Mouse (Mus musculus): Measurements from ENCODE around the gene Tspoap1. TPM values are rescaled to one million over a fixed set of nuclear protein-coding genes. Genes with fewer than 3 reads are reported as not detected.

Tspoap1 gene
- 4.3 to 7.3 TPM (median 5.4 TPM) in 3 replicates for total RNA-seq (2017)

- no peak for ATAC-seq (replicated peaks; ENCODE audit: insufficient number of reproducible peaks, low FRiP score, low TSS enrichment, poor library complexity, severe bottlenecking)
Measured at GRCm38 (mm10) chr11:87760301-87761081, at the start of gene Tspoap1. TSS of gene Tspoap1 (plus strand) at chr11:87760541.

GRCm38 (mm10) chr11:87712188-87712587, 48.2 kb upstream of the Tspoap1 start:
- no peak for ATAC-seq (replicated peaks; ENCODE audit: insufficient number of reproducible peaks, low FRiP score, low TSS enrichment, poor library complexity, severe bottlenecking)

- ATAC-seq (replicated peaks; ENCODE audit: insufficient number of reproducible peaks, low FRiP score, low TSS enrichment, poor library complexity, severe bottlenecking), result no peak
Measured at GRCm38 (mm10) chr11:87715999-87716398, 44.3 kb upstream of the Tspoap1 start.

GRCm38 (mm10) chr11:87719526-87719925, 40.8 kb upstream of the Tspoap1 start:
- no peak for ATAC-seq (replicated peaks; ENCODE audit: insufficient number of reproducible peaks, low FRiP score, low TSS enrichment, poor library complexity, severe bottlenecking)

GRCm38 (mm10) chr11:87720324-87720723, 40.0 kb upstream of the Tspoap1 start:
- no peak for ATAC-seq (replicated peaks; ENCODE audit: insufficient number of reproducible peaks, low FRiP score, low TSS enrichment, poor library complexity, severe bottlenecking)

- ATAC-seq (replicated peaks; ENCODE audit: insufficient number of reproducible peaks, low FRiP score, low TSS enrichment, poor library complexity, severe bottlenecking), result no peak
Measured at GRCm38 (mm10) chr11:87720839-87721238, 39.5 kb upstream of the Tspoap1 start.

GRCm38 (mm10) chr11:87722168-87722567, 38.2 kb upstream of the Tspoap1 start:
- no peak for ATAC-seq (replicated peaks; ENCODE audit: insufficient number of reproducible peaks, low FRiP score, low TSS enrichment, poor library complexity, severe bottlenecking)

- ATAC-seq (replicated peaks; ENCODE audit: insufficient number of reproducible peaks, low FRiP score, low TSS enrichment, poor library complexity, severe bottlenecking), result no peak
Measured at GRCm38 (mm10) chr11:87722891-87723290, 37.5 kb upstream of the Tspoap1 start.

GRCm38 (mm10) chr11:87725515-87725914, 34.8 kb upstream of the Tspoap1 start:
- no peak for ATAC-seq (replicated peaks; ENCODE audit: insufficient number of reproducible peaks, low FRiP score, low TSS enrichment, poor library complexity, severe bottlenecking)

- no peak for ATAC-seq (replicated peaks; ENCODE audit: insufficient number of reproducible peaks, low FRiP score, low TSS enrichment, poor library complexity, severe bottlenecking)
Measured at GRCm38 (mm10) chr11:87725964-87726562, 34.3 kb upstream of the Tspoap1 start.

- no peak for ATAC-seq (replicated peaks; ENCODE audit: insufficient number of reproducible peaks, low FRiP score, low TSS enrichment, poor library complexity, severe bottlenecking)
Measured at GRCm38 (mm10) chr11:87727021-87727420, 33.3 kb upstream of the Tspoap1 start.

GRCm38 (mm10) chr11:87727471-87727870, 32.9 kb upstream of the Tspoap1 start:
- no peak for ATAC-seq (replicated peaks; ENCODE audit: insufficient number of reproducible peaks, low FRiP score, low TSS enrichment, poor library complexity, severe bottlenecking)

GRCm38 (mm10) chr11:87728850-87729592, 31.3 kb upstream of the Tspoap1 start:
- ATAC-seq (replicated peaks; ENCODE audit: insufficient number of reproducible peaks, low FRiP score, low TSS enrichment, poor library complexity, severe bottlenecking), result no peak

GRCm38 (mm10) chr11:87729593-87730185, 30.7 kb upstream of the Tspoap1 start:
- ATAC-seq (replicated peaks; ENCODE audit: insufficient number of reproducible peaks, low FRiP score, low TSS enrichment, poor library complexity, severe bottlenecking), result no peak

- no peak for ATAC-seq (replicated peaks; ENCODE audit: insufficient number of reproducible peaks, low FRiP score, low TSS enrichment, poor library complexity, severe bottlenecking)
Measured at GRCm38 (mm10) chr11:87730652-87731310, 29.6 kb upstream of the Tspoap1 start.

GRCm38 (mm10) chr11:87734346-87734745, 26.0 kb upstream of the Tspoap1 start:
- no peak for ATAC-seq (replicated peaks; ENCODE audit: insufficient number of reproducible peaks, low FRiP score, low TSS enrichment, poor library complexity, severe bottlenecking)

GRCm38 (mm10) chr11:87735691-87736090, 24.6 kb upstream of the Tspoap1 start:
- no peak for ATAC-seq (replicated peaks; ENCODE audit: insufficient number of reproducible peaks, low FRiP score, low TSS enrichment, poor library complexity, severe bottlenecking)

- peak; percentile 4; the same call in 1 of the 2 replicates for ATAC-seq (replicated peaks; ENCODE audit: insufficient number of reproducible peaks, low FRiP score, low TSS enrichment, poor library complexity, severe bottlenecking)
Measured at GRCm38 (mm10) chr11:87736647-87737134, 23.6 kb upstream of the Tspoap1 start.

All from monocyte, adult 5-6 weeks (primary cell).